Mouse (Mus musculus) cerebellum, adult 2 months (tissue): ENCODE measurements around the gene Myh9.

Source experiments
- CTCF ChIP-seq: fragments of 200-500 bp; IDR thresholded peaks from 2 replicates; pipeline ENCODE4 v1.5.1; 2011; ENCODE audit warnings: low read depth, mild to moderate bottlenecking, control low read depth, low read length, moderate library complexity, borderline replicate concordance; ENCODE audit not compliant: insufficient read depth
- POLR2A ChIP-seq: fragments of 200-500 bp; IDR thresholded peaks from 2 replicates; pipeline ENCODE4 v1.6.1; 2011; ENCODE audit warnings: low read length, control low read depth, borderline replicate concordance; ENCODE audit not compliant: insufficient read depth

DNA sequence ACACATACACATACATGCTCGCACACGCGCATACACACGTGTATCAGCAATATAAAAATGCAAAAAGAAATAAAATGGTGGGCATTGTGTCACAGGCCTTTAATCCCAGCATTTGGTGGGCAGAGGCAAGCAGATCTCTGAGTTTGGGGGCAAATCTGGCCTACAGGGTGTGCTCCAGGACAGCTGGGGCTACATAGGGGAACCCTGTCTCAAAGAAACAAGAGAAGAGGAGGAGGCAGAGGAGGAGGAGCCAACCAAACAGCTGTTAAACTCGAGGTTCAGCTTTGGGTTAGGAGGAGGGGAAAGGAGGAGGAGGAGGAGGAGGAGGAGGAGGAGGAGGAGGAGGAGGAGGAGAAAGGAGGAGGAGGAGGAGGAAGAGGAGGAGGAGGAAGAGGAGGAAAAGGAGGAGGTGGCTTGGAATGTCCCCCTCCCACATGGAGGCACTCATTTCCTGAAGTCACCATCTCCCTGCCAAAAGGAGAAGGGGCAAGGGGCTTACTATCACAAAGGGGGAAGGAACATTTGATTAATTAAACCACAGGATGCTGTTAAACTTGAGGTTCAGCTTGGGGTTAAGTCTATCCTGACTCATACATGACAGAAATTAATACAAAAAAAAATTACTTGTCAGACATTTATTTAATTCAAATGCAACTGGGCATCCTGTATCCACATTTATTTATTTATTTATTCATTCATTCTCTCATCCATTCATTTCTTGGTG lies 44.6 kb upstream of the Myh9 start:
- TF ChIP-seq CTCF = no peak
- no peak for TF ChIP-seq POLR2A
